Mouse (Mus musculus): Measurements from ENCODE around the gene Epop. TPM values are rescaled to one million over a fixed set of nuclear protein-coding genes. Genes with fewer than 3 reads are reported as not detected.

The Epop gene
- polyA plus RNA-seq, 1 experiment from 2014 or later, result 16.4 TPM

DNA sequence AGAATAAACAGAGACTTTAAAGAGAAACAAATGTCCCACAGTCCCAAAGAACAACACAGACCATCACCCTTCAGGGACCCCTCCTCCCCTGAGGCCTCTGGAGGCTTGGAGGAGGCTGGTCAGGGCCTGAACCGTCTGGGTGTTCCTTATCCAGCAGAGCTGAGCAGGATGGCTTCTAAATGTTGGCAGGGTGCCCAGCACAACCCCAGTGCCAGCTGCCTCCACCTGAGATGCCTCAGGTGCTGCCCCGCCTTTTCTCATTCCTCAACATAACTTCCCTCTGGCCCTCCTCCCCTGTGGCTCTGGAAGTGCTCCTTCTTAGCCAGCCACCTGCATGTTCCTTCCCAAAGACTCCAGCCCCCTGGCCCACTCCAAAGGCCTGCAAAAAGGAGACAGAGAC lies 51.2 kb downstream of the Epop start:
- Histone ChIP-seq H3K27ac (no peak overlapping the region), H3K4me2 (replicated peaks) (no peak overlapping the region), H3K36me3 (no peaks in the 10 kb centered on the region), H3K4me3 (no peak overlapping the region), H3K27me3 (peaks cover 52% of the 10 kb centered on the region), H3K9me3 (no peaks in the 10 kb centered on the region), H3K9ac (no peak overlapping the region), H3K4me1 (peaks cover 21% of the 10 kb centered on the region)
- ATAC-seq (ENCODE audit: insufficient number of reproducible peaks, insufficient read depth, low FRiP score, low TSS enrichment), result no peak
- 24% methylated on average over 2 of the region's 2 CpGs for WGBS

Small RNA genes within 50 kb of the gene (microRNA-seq; reads per million reads assigned to microRNA genes)
- gene Gm24158, result 0.73 reads per million
- 0.54 reads per million for gene Mir6927

Other genes starting within 250 kb of the Epop start
- gene Arhgap23, start 214.2 kb downstream of the Epop start, polyA plus RNA-seq (2016; fragmentation: Nextera tagmentation; extraction: Ambion mirVana), result 8.5 and 10.1 TPM in 2 replicates
- gene 4933428G20Rik, start 129.4 kb downstream of the Epop start, polyA plus RNA-seq (2016; fragmentation: Nextera tagmentation; extraction: Ambion mirVana), result 1.1 and 1.4 TPM in 2 replicates
- gene Srcin1, start 53.5 kb downstream of the Epop start, polyA plus RNA-seq (2016; fragmentation: Nextera tagmentation; extraction: Ambion mirVana), result 1.00 and 1.3 TPM in 2 replicates
- gene Mllt6, start 33.7 kb upstream of the Epop start, polyA plus RNA-seq (2016; fragmentation: Nextera tagmentation; extraction: Ambion mirVana), result 3.2 and 3.4 TPM in 2 replicates
- 11.6 and 13.7 TPM in 2 replicates for gene Cisd3, start 56.1 kb upstream of the Epop start, polyA plus RNA-seq (2016; fragmentation: Nextera tagmentation; extraction: Ambion mirVana)
- gene Pcgf2, start 70.8 kb upstream of the Epop start, polyA plus RNA-seq (2016; fragmentation: Nextera tagmentation; extraction: Ambion mirVana), result 20.6 and 21.6 TPM in 2 replicates
- 447 and 479 TPM in 2 replicates for gene Psmb3, start 73.7 kb upstream of the Epop start, polyA plus RNA-seq (2016; fragmentation: Nextera tagmentation; extraction: Ambion mirVana)
- 2.6 and 3.0 TPM in 2 replicates for gene Pip4k2b, start 115.0 kb upstream of the Epop start, polyA plus RNA-seq (2016; fragmentation: Nextera tagmentation; extraction: Ambion mirVana)
- 23.1 and 24.8 TPM in 2 replicates for gene Cwc25, start 136.9 kb upstream of the Epop start, polyA plus RNA-seq (2016; fragmentation: Nextera tagmentation; extraction: Ambion mirVana)
- 0.39 TPM in 1 of 2 replicates, not detected in the other for gene 1700001P01Rik, start 146.2 kb upstream of the Epop start, polyA plus RNA-seq (2016; fragmentation: Nextera tagmentation; extraction: Ambion mirVana)
- 474 and 481 TPM in 2 replicates for gene Rpl23, start 152.7 kb upstream of the Epop start, polyA plus RNA-seq (2016; fragmentation: Nextera tagmentation; extraction: Ambion mirVana)
- 117 and 125 TPM in 2 replicates for gene Lasp1, start 169.3 kb upstream of the Epop start, polyA plus RNA-seq (2016; fragmentation: Nextera tagmentation; extraction: Ambion mirVana)
- gene B230217C12Rik, start 211.1 kb upstream of the Epop start, polyA plus RNA-seq (2016; fragmentation: Nextera tagmentation; extraction: Ambion mirVana), result 11.3 and 12.4 TPM in 2 replicates